Mouse (Mus musculus): ENCODE results near the gene Fcgrt. TPM values are rescaled to one million over a fixed set of nuclear protein-coding genes. Genes with fewer than 3 reads are reported as not detected.
"Not testable (repeated sequence)": the region's sequence is repeated elsewhere in the genome, so short reads cannot be mapped to it uniquely, and the experiment has no call there.

Fcgrt gene
- polyA plus RNA-seq, 1 experiment from 2014 or later, result 28.1 TPM

DNA sequence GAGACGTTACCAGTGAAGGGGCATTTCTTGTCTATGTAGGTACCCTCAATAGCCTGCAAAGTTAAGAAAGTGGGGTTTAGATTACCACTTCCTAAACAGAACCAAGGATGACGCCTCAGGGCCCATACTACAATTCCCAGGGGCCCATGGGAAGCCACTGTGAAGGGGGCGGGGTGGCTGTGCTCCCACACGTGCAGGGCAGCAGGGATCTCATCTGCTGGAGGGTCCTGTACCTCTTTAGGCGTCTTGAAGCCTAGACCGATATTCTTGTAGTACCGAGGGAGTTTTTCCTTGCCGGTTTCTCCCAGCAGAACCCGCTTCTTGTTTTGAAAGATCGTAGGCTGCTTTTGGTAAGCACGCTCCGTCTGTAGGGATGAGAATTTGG, 19.5 kb upstream of the Fcgrt start:
- peak overlapping the region; percentile 98 for H3K9ac ChIP-seq
- no peaks in the 10 kb centered on the region for H3K9me3 ChIP-seq (replicated peaks)
- H3K27me3 ChIP-seq (replicated peaks), result no peaks in the 10 kb centered on the region
- H3K4me1 ChIP-seq (replicated peaks), result peaks cover 53% of the 10 kb centered on the region
- H3K4me2 ChIP-seq, result peak overlapping the region; percentile 93
- H3K27ac ChIP-seq (ENCODE audit: poor library complexity, severe bottlenecking), result 0 out of 2 replicates have a peak overlapping the region, but pooled peaks have one; percentile 82
- H3K36me3 ChIP-seq, result peaks cover 73% of the 10 kb centered on the region
- H3K4me3 ChIP-seq, result peak overlapping the region; percentile 92
- ATAC-seq (ENCODE audit: insufficient number of reproducible peaks, low FRiP score), result no peak
- WGBS, result 14% methylated on average over 12 of the region's 12 CpGs

DNA sequence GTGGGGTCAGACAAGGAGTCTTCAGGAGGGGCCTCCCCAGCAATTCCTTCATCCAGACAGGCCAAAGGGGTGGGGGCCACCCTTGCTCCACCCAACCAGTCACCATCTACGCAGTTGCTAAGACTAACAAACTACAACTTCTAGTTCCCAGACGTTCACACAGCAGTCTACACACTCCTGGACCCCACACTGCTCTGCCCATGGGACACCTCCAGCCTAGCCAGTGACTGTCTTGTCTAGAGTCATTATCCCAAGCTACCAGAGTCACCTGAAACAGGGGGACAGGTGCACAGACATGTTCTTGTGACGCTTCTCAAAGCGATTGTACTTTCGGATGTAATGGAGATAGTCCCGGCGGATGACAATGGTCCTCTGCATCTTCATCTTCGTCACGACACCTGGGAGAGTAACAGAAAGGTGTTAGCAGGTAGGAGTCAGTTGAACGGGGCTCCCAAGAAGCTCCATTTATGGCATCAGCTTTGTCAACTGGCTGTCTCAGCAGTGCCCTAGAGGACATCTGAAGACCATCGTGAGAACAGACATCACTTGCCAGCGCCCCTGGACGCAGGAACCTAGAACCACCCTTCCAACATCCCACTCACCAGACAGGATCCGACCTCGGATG, 19.0 kb upstream of the Fcgrt start:
- H3K9ac ChIP-seq, result peak overlapping the region; percentile 98
- no peak for ATAC-seq (ENCODE audit: insufficient number of reproducible peaks, low FRiP score)
- peaks cover 73% of the 10 kb centered on the region for H3K36me3 ChIP-seq
- no peak overlapping the region for H3K27ac ChIP-seq (ENCODE audit: poor library complexity, severe bottlenecking)
- WGBS, result 79% methylated on average over 15 of the region's 15 CpGs
- H3K9me3 ChIP-seq (replicated peaks), result no peaks in the 10 kb centered on the region
- peaks cover 58% of the 10 kb centered on the region for H3K4me1 ChIP-seq (replicated peaks)
- H3K4me3 ChIP-seq, result peak overlapping the region; percentile 92
- H3K4me2 ChIP-seq, result peak overlapping the region; percentile 93
- H3K27me3 ChIP-seq (replicated peaks), result no peaks in the 10 kb centered on the region

DNA sequence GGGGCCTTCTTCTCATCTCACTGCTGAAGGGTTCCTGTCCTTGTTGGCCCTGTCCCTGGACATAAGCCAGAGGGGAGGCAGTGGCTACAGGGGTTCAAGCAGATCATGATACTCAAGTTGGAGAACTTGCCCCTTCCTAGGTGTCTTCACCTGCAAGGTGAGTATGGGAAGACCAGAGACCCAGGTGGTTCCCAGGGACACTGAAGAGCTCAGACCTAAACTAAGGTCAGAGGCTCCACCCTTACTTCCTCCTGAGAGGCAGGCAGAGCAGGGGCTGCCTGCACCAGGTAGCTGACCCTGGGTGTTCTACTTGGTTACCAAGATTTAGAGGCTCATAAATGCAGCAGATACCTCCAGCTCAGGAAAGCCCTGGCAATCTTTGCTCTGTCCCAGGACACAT, 18.3 kb upstream of the Fcgrt start:
- H3K4me2 ChIP-seq, result peak overlapping the region; percentile 14; the same call in 1 of the 2 replicates

DNA sequence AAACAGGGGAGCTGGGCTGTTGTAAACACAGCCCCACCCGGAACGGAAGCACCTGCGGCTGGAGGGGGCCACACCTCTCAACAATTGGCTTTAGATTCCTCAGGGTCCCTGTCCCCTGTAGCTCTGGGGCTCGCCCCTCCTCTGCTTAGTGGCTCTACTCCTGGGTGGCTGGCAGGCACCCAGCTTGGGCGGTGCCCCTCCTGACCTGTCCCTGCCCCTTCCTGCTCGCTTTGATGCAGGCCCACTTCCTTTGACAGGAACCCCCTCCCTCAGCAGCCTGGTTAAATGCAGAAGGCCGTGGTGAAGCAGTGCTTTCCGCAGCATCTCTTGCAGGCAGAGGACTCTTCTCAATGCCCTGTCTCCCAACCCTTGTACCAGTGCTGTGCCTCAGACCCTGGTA, 17.8 kb upstream of the Fcgrt start:
- Histone ChIP-seq H3K27ac (ENCODE audit: poor library complexity, severe bottlenecking) (peak overlapping the region; percentile 44), H3K4me3 (no peak overlapping the region), H3K9me3 (replicated peaks) (no peaks in the 10 kb centered on the region), H3K4me1 (replicated peaks) (peaks cover 48% of the 10 kb centered on the region), H3K4me2 (peak overlapping the region; percentile 14; the same call in 1 of the 2 replicates), H3K9ac (peak overlapping the region; percentile 29), H3K27me3 (replicated peaks) (no peaks in the 10 kb centered on the region), H3K36me3 (peaks cover 62% of the 10 kb centered on the region)
- no peak for ATAC-seq (ENCODE audit: insufficient number of reproducible peaks, low FRiP score)
- WGBS, result 59% methylated on average over 8 of the region's 8 CpGs

More for the DNA sequence above, 18.3 kb upstream of the Fcgrt start:
- H3K9ac ChIP-seq, result peak overlapping the region; percentile 29
- H3K27me3 ChIP-seq (replicated peaks), result no peaks in the 10 kb centered on the region
- peaks cover 67% of the 10 kb centered on the region for H3K36me3 ChIP-seq
- peak overlapping the region; percentile 44; the same call in 1 of the 2 replicates for H3K27ac ChIP-seq (ENCODE audit: poor library complexity, severe bottlenecking)
- H3K4me1 ChIP-seq (replicated peaks), result peaks cover 53% of the 10 kb centered on the region
- no peak for ATAC-seq (ENCODE audit: insufficient number of reproducible peaks, low FRiP score)
- H3K9me3 ChIP-seq (replicated peaks), result no peaks in the 10 kb centered on the region
- H3K4me3 ChIP-seq, result no peak overlapping the region

DNA sequence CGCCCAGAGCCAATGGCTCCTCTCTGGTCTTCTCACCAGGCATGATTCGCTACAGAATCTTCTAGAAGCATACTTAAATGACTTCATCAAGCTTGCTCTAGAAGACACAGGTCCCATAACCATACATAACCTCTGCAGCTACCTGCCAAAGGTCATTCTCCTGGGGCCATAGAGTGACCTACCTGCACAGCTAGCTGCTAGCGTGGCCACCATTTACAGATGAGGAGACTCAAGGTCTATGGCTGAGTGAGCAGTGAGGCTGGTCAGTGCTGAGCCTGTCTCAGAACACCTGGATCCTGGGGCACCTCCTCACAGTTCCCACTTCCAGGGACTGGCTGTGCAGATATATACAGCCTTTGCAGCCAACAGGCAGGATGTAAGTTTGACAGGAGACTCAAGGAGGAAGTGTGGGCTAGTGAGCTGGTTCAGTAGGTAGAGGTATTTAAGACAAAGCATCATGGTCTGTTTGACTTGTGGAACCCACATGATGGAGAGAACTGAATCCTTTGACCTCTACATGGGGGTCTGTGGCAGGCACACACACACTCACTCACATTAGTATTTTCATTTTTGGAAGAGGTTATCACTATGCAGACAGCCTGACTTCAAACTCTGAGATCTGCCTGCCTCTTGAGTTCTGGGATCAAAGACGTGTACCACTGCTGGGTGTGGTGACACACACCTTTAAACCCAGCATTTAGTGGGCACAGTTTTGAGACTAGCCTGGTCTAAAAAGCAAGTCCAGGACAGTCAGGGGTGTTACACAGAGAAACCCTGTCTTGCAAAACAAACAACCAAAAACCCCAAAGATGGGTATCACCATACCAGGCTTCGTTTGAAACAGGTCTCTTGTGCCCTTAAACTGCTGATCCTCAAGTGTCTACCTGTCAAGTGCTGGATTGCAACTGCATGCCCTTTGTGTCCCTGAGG, 16.4 kb upstream of the Fcgrt start:
- 75% methylated on average over 5 of the region's 5 CpGs for WGBS
- Histone ChIP-seq H3K27ac (ENCODE audit: poor library complexity, severe bottlenecking) (no peak overlapping the region), H3K9me3 (replicated peaks) (no peaks in the 10 kb centered on the region), H3K4me1 (replicated peaks) (peaks cover 45% of the 10 kb centered on the region), H3K4me2 (no peak overlapping the region), H3K27me3 (replicated peaks) (no peaks in the 10 kb centered on the region), H3K4me3 (no peak overlapping the region), H3K9ac (peak overlapping the region; percentile 29; the same call in 1 of the 2 replicates), H3K36me3 (peaks cover 48% of the 10 kb centered on the region)
- no peak for ATAC-seq (ENCODE audit: insufficient number of reproducible peaks, low FRiP score)

- H3K36me3 ChIP-seq, result peaks cover 47% of the 10 kb centered on the region
- H3K4me3 ChIP-seq, result no peak overlapping the region
- WGBS, result 86% methylated on average over 6 of the region's 6 CpGs
- no peaks in the 10 kb centered on the region for H3K27me3 ChIP-seq (replicated peaks)
- H3K27ac ChIP-seq (ENCODE audit: poor library complexity, severe bottlenecking), result no peak overlapping the region
- no peak overlapping the region for H3K9ac ChIP-seq
- no peak for ATAC-seq (ENCODE audit: insufficient number of reproducible peaks, low FRiP score)
- H3K9me3 ChIP-seq (replicated peaks), result no peaks in the 10 kb centered on the region
- H3K4me2 ChIP-seq, result no peak overlapping the region
- peaks cover 47% of the 10 kb centered on the region for H3K4me1 ChIP-seq (replicated peaks)
Measured at GRCm38 (mm10) chr7:45118336-45118735, 14.7 kb upstream of the Fcgrt start.

GRCm38 (mm10) chr7:45117566-45117965, 13.9 kb upstream of the Fcgrt start:
- Histone ChIP-seq H3K36me3 (peaks cover 40% of the 10 kb centered on the region), H3K9ac (peak overlapping the region; percentile 2; the same call in 1 of the 2 replicates), H3K9me3 (replicated peaks) (no peaks in the 10 kb centered on the region), H3K27ac (ENCODE audit: poor library complexity, severe bottlenecking) (no peak overlapping the region), H3K4me2 (no peak overlapping the region), H3K27me3 (replicated peaks) (no peaks in the 10 kb centered on the region), H3K4me3 (no peak overlapping the region), H3K4me1 (replicated peaks) (peaks cover 45% of the 10 kb centered on the region)
- ATAC-seq (ENCODE audit: insufficient number of reproducible peaks, low FRiP score), result no peak
- WGBS, result 79% methylated on average over 8 of the region's 8 CpGs

DNA sequence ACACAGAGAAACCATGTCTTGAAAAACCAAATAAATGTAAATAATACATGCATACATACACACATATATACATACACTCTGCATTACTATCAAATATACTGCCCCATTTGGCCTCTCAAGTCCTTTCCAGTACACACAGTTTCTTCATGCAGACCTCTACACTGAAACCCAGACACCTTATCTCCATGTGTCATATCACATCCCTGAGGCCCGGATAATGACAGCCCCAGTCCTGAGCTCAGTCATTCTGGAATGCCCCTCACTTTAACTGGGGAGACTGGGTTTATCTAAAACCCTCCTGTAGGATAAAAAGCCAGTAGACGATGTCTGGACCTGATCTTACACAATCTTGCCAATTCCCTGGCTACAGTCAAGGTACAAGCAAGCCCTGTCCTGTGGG, 9.8 kb upstream of the Fcgrt start:
- Histone ChIP-seq H3K27me3 (replicated peaks) (no peaks in the 10 kb centered on the region), H3K4me2 (no peak overlapping the region), H3K9me3 (replicated peaks) (no peaks in the 10 kb centered on the region), H3K4me3 (no peak overlapping the region), H3K4me1 (replicated peaks) (peaks cover 32% of the 10 kb centered on the region), H3K27ac (ENCODE audit: poor library complexity, severe bottlenecking) (peak overlapping the region; percentile 63), H3K9ac (no peak overlapping the region), H3K36me3 (0 out of 2 replicates have a peak, but pooled peaks cover 3% of the 10 kb centered on the region)
- no peak for ATAC-seq (ENCODE audit: insufficient number of reproducible peaks, low FRiP score)
- 21% methylated on average over 2 of the region's 2 CpGs for WGBS

GRCm38 (mm10) chr7:45112529-45112928, 8.9 kb upstream of the Fcgrt start:
- ATAC-seq (ENCODE audit: insufficient number of reproducible peaks, low FRiP score), result no peak
- WGBS, result 43% methylated on average over 3 of the region's 3 CpGs
- H3K9me3 ChIP-seq (replicated peaks), result no peaks in the 10 kb centered on the region
- H3K36me3 ChIP-seq, result no peaks in the 10 kb centered on the region
- H3K9ac ChIP-seq, result no peak overlapping the region
- no peak overlapping the region for H3K4me3 ChIP-seq
- H3K27ac ChIP-seq (ENCODE audit: poor library complexity, severe bottlenecking), result no peak overlapping the region
- no peaks in the 10 kb centered on the region for H3K27me3 ChIP-seq (replicated peaks)
- peaks cover 23% of the 10 kb centered on the region for H3K4me1 ChIP-seq (replicated peaks)
- H3K4me2 ChIP-seq, result no peak overlapping the region

GRCm38 (mm10) chr7:45111940-45112339, 8.3 kb upstream of the Fcgrt start:
- Histone ChIP-seq H3K4me3 (no peak overlapping the region), H3K27ac (ENCODE audit: poor library complexity, severe bottlenecking) (no peak overlapping the region), H3K4me2 (no peak overlapping the region), H3K9me3 (replicated peaks) (no peaks in the 10 kb centered on the region), H3K9ac (no peak overlapping the region), H3K4me1 (replicated peaks) (peaks cover 22% of the 10 kb centered on the region), H3K36me3 (no peaks in the 10 kb centered on the region), H3K27me3 (replicated peaks) (no peaks in the 10 kb centered on the region)
- ATAC-seq (ENCODE audit: insufficient number of reproducible peaks, low FRiP score), result no peak
- WGBS, result 62% methylated on average over 2 of the region's 2 CpGs

- not testable (repeated sequence) for H3K9me3 ChIP-seq (replicated peaks); H3K4me3 ChIP-seq; H3K36me3 ChIP-seq; H3K27ac ChIP-seq (ENCODE audit: poor library complexity, severe bottlenecking); ATAC-seq (ENCODE audit: insufficient number of reproducible peaks, low FRiP score); H3K4me2 ChIP-seq; H3K9ac ChIP-seq; H3K27me3 ChIP-seq (replicated peaks)
- H3K4me1 ChIP-seq (replicated peaks), result peaks cover 15% of the 10 kb centered on the region
- 90% methylated on average over 4 of the region's 4 CpGs for WGBS
Measured at GRCm38 (mm10) chr7:45110089-45110488, 6.4 kb upstream of the Fcgrt start.

Data from heart, embryonic 12.5 days (tissue).